Mouse (Mus musculus) lung, embryonic 14.5 days (tissue): ENCODE results near the gene Fbxo9. TPM values are rescaled to one million over a fixed set of nuclear protein-coding genes. Genes with fewer than 3 reads are reported as not detected.
"Not testable (repeated sequence)": the region's sequence is repeated elsewhere in the genome, so short reads cannot be mapped to it uniquely, and the experiment has no call there.

Source experiments
- ATAC-seq: fragments of 200-750 bp; cut with Nextera tagmentation; 2 replicates; pipeline ENCODE4 v1.8.0; 2017; ENCODE audit warnings: mild to moderate bottlenecking, moderate TSS enrichment, moderate library complexity; ENCODE audit not compliant: insufficient read depth
- DNase-seq: peaks from one replicate; pipeline ENCODE4 v3.0.0-alpha.2; 2015
- H3K27ac ChIP-seq: fragments of 300-500 bp; sonication (generic); 2 replicates; pipeline ENCODE4 v1.5.1; 2014; ENCODE audit warnings: low read depth, mild to moderate bottlenecking, moderate library complexity
- H3K27me3 ChIP-seq: fragments of 300-500 bp; sonication (generic); 2 replicates; pipeline ENCODE4 v1.6.1; 2014; ENCODE audit warnings: low read length, control low read depth; ENCODE audit not compliant: insufficient read depth
- H3K36me3 ChIP-seq: fragments of 300-500 bp; sonication (generic); 2 replicates; pipeline ENCODE4 v1.6.1; 2014; ENCODE audit warnings: control low read depth; ENCODE audit not compliant: insufficient read depth
- H3K4me1 ChIP-seq: fragments of 300-500 bp; sonication (generic); 2 replicates; pipeline ENCODE4 v1.6.1; 2014; ENCODE audit warnings: antibody characterized with exemption, control low read depth; ENCODE audit not compliant: insufficient read depth
- H3K4me2 ChIP-seq: fragments of 300-500 bp; sonication (generic); 2 replicates; pipeline ENCODE4 v1.6.1; 2014; ENCODE audit warnings: mild to moderate bottlenecking
- H3K4me3 ChIP-seq: fragments of 300-500 bp; sonication (generic); 2 replicates; pipeline ENCODE4 v1.5.1; 2014; ENCODE audit warnings: low read depth, low read length
- H3K9ac ChIP-seq: fragments of 300-500 bp; sonication (generic); 2 replicates; pipeline ENCODE4 v1.6.1; 2014
- H3K9me3 ChIP-seq: fragments of 300-500 bp; sonication (generic); 2 replicates; pipeline ENCODE4 v1.6.1; 2016; ENCODE audit warnings: low read depth, low read length, control low read depth
- CTCF ChIP-seq: IDR thresholded peaks from 2 replicates; pipeline ENCODE4 v1.5.1; 2016; ENCODE audit warnings: antibody characterized with exemption, low read depth
- WGBS: fragments of 180-500 bp; shearing (Covaris S2); extraction: QIAGEN DNeasy Blood & Tissue Kit; methylation state at CpG from one replicate; pipeline ENCODE4 v1.1.7; 2014; 5-methylcytosine and 5-hydroxymethylcytosine counted together
- polyA plus RNA-seq: library from polyadenylated mRNA; unstranded; fragments of >200 nt; fragmentation: Nextera tagmentation; extraction: Ambion mirVana; gene quantifications from 2 replicates; pipeline ENCODE4 v1.2.1, GENCODE M21; 2014

Fbxo9 gene
- polyA plus RNA-seq, 1 experiment from 2014 or later, result 41.8 TPM

- no peaks in the 10 kb centered on the region for H3K9me3 ChIP-seq
- ATAC-seq (no peak), DNase-seq (no peak)
- H3K27ac ChIP-seq, result no peak overlapping the region
- no peaks in the 10 kb centered on the region for H3K27me3 ChIP-seq
- no peak overlapping the region for H3K4me2 ChIP-seq
- no peak for TF ChIP-seq CTCF
- no peaks in the 10 kb centered on the region for H3K36me3 ChIP-seq
- no peaks in the 10 kb centered on the region for H3K4me1 ChIP-seq
- H3K4me3 ChIP-seq, result no peak overlapping the region
- no peak overlapping the region for H3K9ac ChIP-seq
- WGBS, result 82% methylated on average over 13 of the region's 13 CpGs
Measured at GRCm38 (mm10) chr9:78073713-78074340, 35.0 kb downstream of the Fbxo9 start.

GRCm38 (mm10) chr9:78073291-78073690 is 35.6 kb downstream of the Fbxo9 start:
- not testable (repeated sequence) for H3K4me3 ChIP-seq
- WGBS, result 82% methylated on average over 3 of the region's 3 CpGs

GRCm38 (mm10) chr9:78071626-78072025 is 37.2 kb downstream of the Fbxo9 start:
- H3K36me3 ChIP-seq, result no peaks in the 10 kb centered on the region
- no peaks in the 10 kb centered on the region for H3K9me3 ChIP-seq
- H3K4me1 ChIP-seq, result no peaks in the 10 kb centered on the region
- no peak overlapping the region for H3K4me3 ChIP-seq
- H3K27ac ChIP-seq, result no peak overlapping the region
- no peak for TF ChIP-seq CTCF
- WGBS, result 83% methylated on average over 4 of the region's 4 CpGs
- ATAC-seq, result no peak
- H3K27me3 ChIP-seq, result no peaks in the 10 kb centered on the region
- H3K9ac ChIP-seq, result no peak overlapping the region
- DNase-seq, result no peak
- no peak overlapping the region for H3K4me2 ChIP-seq

More at GRCm38 (mm10) chr9:78073291-78073690, 35.6 kb downstream of the Fbxo9 start:
- not testable (repeated sequence) for H3K9ac ChIP-seq, H3K4me2 ChIP-seq, H3K27me3 ChIP-seq, ATAC-seq, H3K36me3 ChIP-seq, DNase-seq, H3K9me3 ChIP-seq, H3K27ac ChIP-seq, H3K4me1 ChIP-seq

GRCm38 (mm10) chr9:78070496-78070895 is 38.4 kb downstream of the Fbxo9 start:
- DNase-seq, result no peak
- no peaks in the 10 kb centered on the region for H3K36me3 ChIP-seq
- no peaks in the 10 kb centered on the region for H3K27me3 ChIP-seq
- no peaks in the 10 kb centered on the region for H3K4me1 ChIP-seq
- H3K9ac ChIP-seq, result no peak overlapping the region
- WGBS, result 62% methylated on average over 5 of the region's 5 CpGs
- H3K9me3 ChIP-seq, result no peaks in the 10 kb centered on the region
- H3K4me3 ChIP-seq, result no peak overlapping the region
- no peak overlapping the region for H3K27ac ChIP-seq
- no peak for TF ChIP-seq CTCF
- no peak overlapping the region for H3K4me2 ChIP-seq
- no peak for ATAC-seq

GRCm38 (mm10) chr9:78064121-78064520 is 44.7 kb downstream of the Fbxo9 start:
- 43% methylated on average over 10 of the region's 10 CpGs for WGBS
- Histone ChIP-seq H3K9me3 (no peaks in the 10 kb centered on the region), H3K4me3 (no peak overlapping the region), H3K4me2 (0 out of 2 replicates have a peak overlapping the region, but pooled peaks have one; percentile 16), H3K9ac (no peak overlapping the region), H3K27ac (peak overlapping the region; percentile 66), H3K36me3 (no peaks in the 10 kb centered on the region), H3K4me1 (no peaks in the 10 kb centered on the region), H3K27me3 (no peaks in the 10 kb centered on the region)
- ATAC-seq (peak; percentile 76; the same call in 1 of the 2 replicates), DNase-seq (peak; percentile 59)
- no peak for TF ChIP-seq CTCF

GRCm38 (mm10) chr9:78062392-78062791 is 46.5 kb downstream of the Fbxo9 start:
- no peak overlapping the region for H3K9ac ChIP-seq
- no peaks in the 10 kb centered on the region for H3K4me1 ChIP-seq
- no peak for TF ChIP-seq CTCF
- WGBS, result 76% methylated on average over 9 of the region's 9 CpGs
- ATAC-seq (no peak), DNase-seq (no peak)
- no peaks in the 10 kb centered on the region for H3K36me3 ChIP-seq
- no peak overlapping the region for H3K4me3 ChIP-seq
- H3K27ac ChIP-seq, result no peak overlapping the region
- H3K27me3 ChIP-seq, result no peaks in the 10 kb centered on the region
- no peak overlapping the region for H3K4me2 ChIP-seq
- no peaks in the 10 kb centered on the region for H3K9me3 ChIP-seq

- Histone ChIP-seq H3K36me3 (no peaks in the 10 kb centered on the region), H3K27ac (no peak overlapping the region), H3K27me3 (no peaks in the 10 kb centered on the region), H3K4me3 (no peak overlapping the region), H3K4me2 (no peak overlapping the region), H3K4me1 (no peaks in the 10 kb centered on the region), H3K9ac (no peak overlapping the region), H3K9me3 (no peaks in the 10 kb centered on the region)
- no peak for DNase-seq
- whole genome bisulfite sequencing, result 67% methylated on average over 16 of the region's 16 CpGs
- no peak for ATAC-seq
- no peak for TF ChIP-seq CTCF
Measured at GRCm38 (mm10) chr9:78059525-78060120, 49.2 kb downstream of the Fbxo9 start.
